8 mouse cellular contexts compared by ENCODE assay signal in genomic region chrX:100625802-100626793, GRCm38 (mm10). TPM values are rescaled to one million over a fixed set of nuclear protein-coding genes. Genes with fewer than 3 reads are reported as not detected.
DNase-seq lines count a peak whose midpoint lies in the region; ATAC-seq lines count a peak whose summit lies in the region.

TSS of gene Pdzd11 (minus strand) at chrX:100626568.

- intact Hi-C loops in gastrocnemius, postnatal 14 days (cut with DNase I; ENCODE audit: low total_unique reads), result no loop called here
- intact Hi-C loops in left cerebral cortex, postnatal 10 days (cut with DNase I), result loop anchor here (10.0 kb wide), 1 partner anchor 109 kb away; no protein-coding TSS in a partner anchor

- ATAC-seq in inflammation-experienced regulatory T-cells, adult 6 months, result peak; percentile 100
- peak; percentile 99 for ATAC-seq in megakaryocyte-erythroid progenitor cell, adult 5-6 weeks (replicated peaks; ENCODE audit: low FRiP score, low TSS enrichment, poor library complexity, severe bottlenecking)

- peak; percentile 91 to 93 for DNase-seq in adrenal gland, adult (ENCODE audit: inconsistent age in 2 of 2, low spot score in 1 of 2)
- DNase-seq in embryo, embryonic 10.5 days (ENCODE audit: low spot score), result peak; percentile 95
- DNase-seq in gastrocnemius, postnatal 14 days, result peak; percentile 91
- DNase-seq in left cerebral cortex, postnatal 10 days (ENCODE audit: extremely low spot score in 1 of 2, low spot score in 2 of 2), result peak; percentile 89 to 94
- peak; percentile 85 for DNase-seq in right cerebral cortex, postnatal 25 days
- DNase-seq in urinary bladder, postnatal 4 days (ENCODE audit: low spot score in 2 of 2), result peak; percentile 83 to 87

RNA-seq across cellular contexts. Expression of gene Pdzd11, which starts in this region (rescaled TPM):
- total RNA-seq in gastrocnemius, postnatal 14 days (2021), result 10 to 100 TPM; 24.2 to 26.3 TPM
- polyA plus RNA-seq in inflammation-experienced regulatory T-cells, adult 6 months (2017; shearing (Covaris generic)), result 10 to 100 TPM; 48.5 to 78.3 (median 60.0) TPM
- 10 to 100 TPM; 29.6 to 37.0 TPM for total RNA-seq in left cerebral cortex, postnatal 10 days (2021)
- total RNA-seq in megakaryocyte-erythroid progenitor cell, adult 5-6 weeks (2014; fragmentation: Nextera tagmentation), result 40.0 and 45.2 TPM in 2 replicates
- total RNA-seq in megakaryocyte-erythroid progenitor cell, adult 5-6 weeks (2017), result 20.3 and 35.4 TPM in 2 replicates

Comparison
In these comparisons a context has a peak if more than half of its experiments do, and no peak if none do; other contexts are left out.
1. Peak in every context shown above with its lines: DNase-seq and ATAC-seq.